Comparison of ENCODE assay signal across 17 mouse cellular contexts in the genomic region with DNA sequence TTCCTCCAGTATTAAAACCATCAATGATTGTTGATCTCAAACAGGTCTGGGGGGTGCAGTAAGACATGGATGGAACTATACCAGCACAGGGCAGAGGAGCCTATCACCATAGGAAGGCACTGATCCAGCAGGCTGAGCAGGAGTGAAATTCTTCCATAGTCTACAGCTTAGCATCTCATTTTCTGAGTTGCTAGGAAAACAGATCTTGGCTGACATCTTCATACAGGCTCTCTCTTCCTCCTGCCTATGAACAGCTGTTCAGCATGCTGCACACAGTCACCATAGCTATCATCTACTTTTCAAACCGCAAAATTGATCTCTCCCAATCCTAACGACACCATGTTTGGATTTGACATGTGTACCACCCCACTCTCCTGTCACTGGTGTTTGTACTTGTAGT.
"Had no signal": no experiment of that assay in that cellular context is flagged by ENCODE, and none has a peak within 500 bp of the region (broad histone marks: within the 10 kb centered on the region; RNA-seq: fewer than 3 reads in every experiment).

No protein-coding gene starts in this region.

- DNase-seq: kidney, adult 2 months; kidney, postnatal 25 days; liver; lung, adult 18-20 months; lung, postnatal 10 days; lung, postnatal 36 days; midbrain, embryonic 14.5 days; thymus, postnatal 36 days had no signal

- ATAC-seq: liver, embryonic 12.5 days had no signal

- H3K4me3 ChIP-seq: limb, embryonic 10.5 days; limb, embryonic 13.5 days; liver, embryonic 12.5 days; liver, embryonic 15.5 days; lung, embryonic 15.5 days; megakaryocyte, embryonic 14.5 days had no signal

- H3K9me3 ChIP-seq: limb, embryonic 10.5 days; limb, embryonic 13.5 days; liver, embryonic 12.5 days; liver, embryonic 15.5 days; lung, embryonic 15.5 days; megakaryocyte, embryonic 14.5 days had no signal

- H3K27me3 ChIP-seq: limb, embryonic 13.5 days; liver, embryonic 12.5 days; liver, embryonic 15.5 days; lung, embryonic 15.5 days; megakaryocyte, embryonic 14.5 days had no signal

- H3K4me1 ChIP-seq: limb, embryonic 10.5 days; limb, embryonic 13.5 days; liver, embryonic 12.5 days; liver, embryonic 15.5 days; lung, embryonic 15.5 days; megakaryocyte, embryonic 14.5 days had no signal

- H3K9ac ChIP-seq: limb, embryonic 13.5 days; liver, embryonic 12.5 days; liver, embryonic 15.5 days; lung, embryonic 15.5 days had no signal

- H3K4me2 ChIP-seq: limb, embryonic 13.5 days; liver, embryonic 12.5 days; liver, embryonic 15.5 days; lung, embryonic 15.5 days; midbrain, embryonic 11.5 days had no signal

- H3K27ac ChIP-seq: kidney, postnatal 0 days; limb, embryonic 10.5 days; limb, embryonic 13.5 days; liver, embryonic 12.5 days; liver, embryonic 15.5 days; lung, embryonic 15.5 days; stomach, postnatal 0 days had no signal
